Mouse (Mus musculus) layer of hippocampus, adult 9-11 months (tissue): Measurements from ENCODE around the gene Klhl8.

Experiments used
- DNase-seq: peaks from one replicate; pipeline ENCODE4 v3.0.0; 2022

Klhl8 gene

DNA sequence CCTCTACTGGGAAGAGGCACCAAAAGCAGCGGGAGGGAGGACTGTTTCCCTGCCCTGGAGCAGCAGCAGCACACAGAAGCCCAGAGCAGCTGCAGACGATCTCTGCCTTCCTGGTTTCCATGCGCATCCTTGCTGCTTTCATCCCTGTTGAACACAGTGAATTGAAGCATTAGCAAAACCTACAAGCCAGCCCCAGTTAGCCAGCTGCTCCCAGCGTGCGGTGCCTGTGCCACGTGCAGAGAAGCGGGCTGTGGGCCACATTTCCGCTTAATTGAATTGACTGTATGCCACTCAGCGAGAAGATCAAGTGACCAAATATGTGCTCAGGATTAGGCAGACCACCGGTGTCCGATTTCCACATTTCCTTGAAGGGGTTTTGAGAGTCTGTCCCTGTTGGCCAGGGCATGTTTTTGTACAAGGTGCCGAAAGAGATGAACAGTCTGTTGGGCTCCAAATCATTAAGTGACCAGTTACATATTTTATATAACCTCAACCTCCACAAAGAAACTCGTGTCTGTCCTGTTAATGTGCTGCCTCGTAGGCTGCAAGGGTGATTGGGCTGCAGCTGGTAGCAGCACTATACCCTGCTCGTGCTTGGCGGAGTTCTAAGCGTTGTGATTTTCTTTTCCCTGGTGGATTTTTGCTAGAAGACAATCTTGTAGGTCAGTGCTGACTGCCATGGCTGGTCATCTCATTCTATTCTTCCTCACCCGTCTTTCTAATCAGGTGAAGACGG is 65.5 kb downstream of the Klhl8 start:
- no peak for DNase-seq

DNA sequence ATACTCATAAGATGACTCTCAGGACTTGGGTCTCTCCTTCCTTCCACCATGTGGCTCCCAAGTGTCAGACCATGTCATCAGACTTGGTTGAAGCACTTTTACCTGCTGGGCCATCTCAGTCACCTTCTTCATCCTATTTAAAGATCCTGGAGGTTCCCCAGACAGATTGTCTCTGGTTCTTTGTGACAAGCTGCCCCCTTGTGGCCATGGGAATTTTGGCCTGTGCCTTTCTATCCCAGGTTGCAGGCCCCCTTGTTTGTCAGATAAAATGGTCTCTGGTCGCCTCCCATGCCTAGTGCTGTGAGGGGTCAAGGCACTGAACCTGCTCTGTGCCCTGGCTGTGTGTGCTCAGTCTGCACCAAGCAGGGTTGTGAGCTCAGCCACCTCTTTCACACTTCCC is 67.1 kb downstream of the Klhl8 start:
- DNase-seq: no peak

DNA sequence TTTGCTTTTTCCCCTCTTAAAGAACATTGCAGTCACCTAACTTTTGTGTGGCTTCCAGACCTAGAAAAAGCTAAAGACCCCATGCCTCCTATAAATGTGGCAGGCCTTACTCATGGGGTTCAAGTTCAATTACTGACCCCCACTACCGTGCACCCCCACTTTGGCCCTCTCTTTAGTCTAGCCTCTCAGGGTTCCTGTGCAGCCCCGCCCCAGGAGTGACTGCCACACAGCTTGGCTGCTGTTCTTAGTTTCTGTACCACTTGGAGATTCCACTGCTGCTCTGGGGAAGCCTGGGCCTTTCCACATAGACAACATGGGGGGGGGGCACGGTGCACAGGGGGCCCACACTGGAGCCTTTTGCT is 71.8 kb downstream of the Klhl8 start:
- no peak for DNase-seq

GRCm38 (mm10) chr5:103838550-103839264 is 72.4 kb downstream of the Klhl8 start:
- DNase-seq: no peak

DNA sequence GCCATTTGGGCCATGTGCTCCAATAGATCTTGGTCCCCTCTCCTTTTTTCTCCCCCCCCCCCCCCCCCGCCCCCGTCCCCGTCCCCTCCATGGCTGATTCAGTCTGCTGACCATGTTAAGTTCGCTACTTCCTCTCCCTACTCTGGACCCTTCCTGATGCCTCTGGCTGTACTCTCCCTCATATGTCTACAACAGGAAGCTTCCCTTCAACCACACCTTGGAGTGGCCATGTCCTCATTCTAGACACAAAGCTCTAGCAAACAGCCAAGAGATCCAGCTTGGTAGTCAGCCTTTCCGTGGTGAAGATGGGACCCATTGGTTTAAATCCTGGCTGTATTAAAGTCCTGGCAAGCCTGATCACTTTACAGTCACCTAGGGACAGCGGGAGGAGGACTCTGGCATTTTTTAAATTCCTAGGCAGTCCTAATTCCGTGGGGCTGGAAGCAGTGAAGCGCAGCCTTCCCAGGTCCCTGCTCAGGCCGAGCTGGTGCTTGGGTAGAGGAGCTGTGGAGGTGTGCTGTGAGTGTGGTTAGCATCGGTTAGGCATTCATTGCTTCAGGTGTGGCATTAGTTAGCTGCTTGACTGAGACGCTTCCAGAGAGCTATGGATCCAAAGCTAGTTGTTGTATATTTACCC is 74.8 kb downstream of the Klhl8 start:
- DNase-seq: no peak

DNA sequence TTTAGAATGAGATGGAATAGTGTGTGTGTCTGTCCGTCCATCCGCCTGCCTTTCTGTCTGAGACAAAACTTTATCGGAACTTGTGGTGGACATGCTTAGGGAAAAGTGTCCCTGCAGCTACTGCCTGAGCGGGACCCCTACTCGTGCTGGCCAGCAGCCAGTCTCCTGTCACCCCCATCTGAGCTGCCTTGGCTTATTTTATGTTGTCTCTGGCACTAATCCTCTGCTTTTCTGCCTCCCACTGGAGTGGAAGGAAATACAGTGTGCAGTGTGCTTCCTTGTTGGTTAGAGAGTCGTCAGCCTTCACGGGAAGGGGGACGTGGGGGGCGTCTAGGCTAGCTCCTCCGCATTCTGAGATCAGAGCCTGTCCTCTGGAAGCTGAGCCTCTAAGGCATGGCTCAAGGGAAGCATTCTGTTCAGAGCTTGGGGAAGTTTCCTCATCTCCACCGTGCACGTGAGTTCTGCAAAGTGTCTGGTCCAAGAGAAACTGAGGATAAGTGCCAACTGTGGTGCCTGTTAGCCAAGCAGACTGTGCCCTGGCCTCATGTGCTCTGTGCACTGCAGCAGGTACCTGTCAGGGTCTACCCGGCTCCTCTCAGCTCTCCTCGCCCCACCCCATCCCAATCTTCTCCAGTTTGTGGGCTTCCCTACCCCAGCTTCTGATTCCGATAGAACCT is 75.5 kb downstream of the Klhl8 start:
- DNase-seq: no peak

GRCm38 (mm10) chr5:103830886-103831285 is 80.2 kb downstream of the Klhl8 start:
- DNase-seq: no peak

- no peak for DNase-seq
These were observed 81.9 kb downstream of the Klhl8 start for GRCm38 (mm10) chr5:103829158-103829557.

DNA sequence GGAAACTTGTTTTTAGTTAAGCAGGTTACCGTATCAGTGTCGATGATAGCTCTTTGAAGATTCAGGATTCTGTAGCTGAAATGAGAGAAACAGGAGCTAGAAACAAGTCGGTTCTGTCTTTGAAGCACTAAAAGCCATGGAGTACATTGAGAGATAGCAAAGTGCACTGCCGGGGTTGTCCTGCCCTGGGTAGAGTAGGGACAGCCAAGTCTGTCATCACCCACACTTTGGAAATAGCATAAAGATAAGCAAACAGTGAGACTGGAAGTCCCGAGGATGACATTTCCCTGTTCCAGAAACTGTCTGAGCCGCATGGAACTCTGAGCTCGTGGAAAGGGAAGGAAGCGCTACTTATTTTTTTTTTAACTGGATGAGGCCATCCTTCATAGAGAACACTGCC is 82.3 kb downstream of the Klhl8 start:
- no peak for DNase-seq

DNA sequence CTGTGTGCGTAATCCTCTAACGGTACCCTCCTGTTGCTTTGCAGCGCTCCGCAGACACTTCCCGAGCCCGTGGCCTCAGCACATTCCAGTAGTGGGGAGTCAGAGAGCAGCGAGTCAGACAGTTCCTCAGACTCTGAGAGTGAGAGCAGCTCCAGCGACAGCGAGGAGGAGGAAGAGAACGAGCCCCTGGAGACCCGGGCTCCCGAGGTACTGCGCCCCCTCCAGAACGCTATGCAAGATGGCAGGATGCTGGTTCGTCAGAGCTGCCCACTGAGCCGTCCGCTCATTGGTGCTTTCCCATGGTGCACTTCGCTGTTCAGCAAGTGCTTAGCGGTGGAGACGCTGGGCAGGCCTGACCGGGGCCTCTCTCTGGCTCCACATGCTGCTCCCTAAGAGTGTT is 82.8 kb downstream of the Klhl8 start:
- no peak for DNase-seq

DNA sequence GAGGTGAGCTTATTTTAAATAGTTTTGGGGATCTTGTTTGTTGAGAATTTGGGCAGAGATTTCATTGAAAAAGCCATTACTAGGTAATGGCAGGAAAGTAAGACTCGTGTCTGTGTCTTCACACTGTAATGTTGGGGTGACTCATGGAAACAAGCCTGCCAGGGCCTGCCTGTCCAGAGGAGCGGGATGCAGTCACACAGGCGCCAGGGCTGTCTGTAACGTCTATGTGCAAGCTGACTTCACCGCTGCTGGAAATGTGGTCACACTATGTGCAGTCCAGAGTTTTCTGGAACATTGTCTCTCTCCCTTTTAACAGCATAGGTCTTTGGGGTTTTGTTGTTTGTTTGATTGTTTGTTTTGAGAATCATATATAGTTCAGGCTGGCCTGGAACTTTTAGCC is 88.1 kb downstream of the Klhl8 start:
- no peak for DNase-seq

DNA sequence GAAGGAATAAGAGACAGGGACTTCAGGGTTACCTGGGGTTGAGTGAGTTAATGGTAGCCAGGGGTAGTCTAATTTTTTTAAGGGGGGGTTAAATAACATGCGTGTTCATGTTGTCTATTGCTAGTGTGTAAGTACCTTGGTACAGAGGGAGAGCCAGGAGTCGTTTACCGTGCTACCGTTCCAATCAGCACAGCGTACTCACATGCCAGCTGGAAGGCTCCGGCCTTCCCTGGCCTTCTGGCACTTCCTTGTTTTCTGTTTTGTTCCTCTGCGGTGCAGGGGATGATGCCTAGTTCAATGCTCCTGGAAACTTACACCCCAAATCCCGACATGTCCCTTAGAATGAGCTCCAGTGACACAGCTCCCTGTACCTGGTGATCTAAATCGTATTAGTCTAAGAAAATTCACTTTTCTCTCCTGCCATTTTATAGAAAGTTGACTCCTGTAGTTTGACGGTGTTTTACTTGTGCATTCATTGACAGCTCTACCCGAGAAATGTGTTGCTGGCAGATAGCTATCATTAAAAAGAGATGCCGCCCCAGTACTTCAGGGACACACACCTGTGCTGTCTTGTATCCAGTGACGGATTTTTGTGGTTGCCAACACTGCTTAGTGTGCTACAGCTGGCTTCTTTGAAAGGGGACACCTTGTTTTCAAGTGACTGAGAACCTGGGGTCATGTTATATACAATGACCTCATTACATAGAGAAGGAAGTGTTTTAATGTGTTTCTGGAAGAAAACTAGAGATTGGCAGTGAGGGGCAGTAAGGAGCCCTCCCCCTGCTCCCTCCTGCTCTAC is 89.4 kb downstream of the Klhl8 start:
- DNase-seq: no peak

- no peak for DNase-seq
These were observed 90.0 kb downstream of the Klhl8 start for GRCm38 (mm10) chr5:103821062-103821461.

DNA sequence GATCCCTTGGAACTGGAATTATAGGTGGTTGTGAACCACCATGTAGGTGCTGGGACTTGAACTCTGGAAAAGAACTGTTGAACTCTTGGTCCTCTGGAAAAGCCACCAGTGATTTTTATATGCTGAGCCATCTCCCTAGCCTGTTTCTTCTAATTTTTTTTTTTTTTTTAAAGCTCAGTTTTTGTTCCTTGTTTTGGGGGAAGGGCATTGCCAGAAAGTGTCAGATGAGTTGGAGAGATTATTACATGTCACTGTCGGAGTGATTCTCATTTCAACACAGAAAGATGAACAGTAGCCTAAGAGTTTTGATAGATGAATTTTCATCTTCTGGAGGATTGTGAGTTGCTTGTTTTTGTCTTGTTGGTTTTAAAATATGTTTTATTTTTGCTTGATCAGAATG is 91.4 kb downstream of the Klhl8 start:
- DNase-seq: no peak

GRCm38 (mm10) chr5:103818602-103819001 is 92.5 kb downstream of the Klhl8 start:
- no peak for DNase-seq

DNA sequence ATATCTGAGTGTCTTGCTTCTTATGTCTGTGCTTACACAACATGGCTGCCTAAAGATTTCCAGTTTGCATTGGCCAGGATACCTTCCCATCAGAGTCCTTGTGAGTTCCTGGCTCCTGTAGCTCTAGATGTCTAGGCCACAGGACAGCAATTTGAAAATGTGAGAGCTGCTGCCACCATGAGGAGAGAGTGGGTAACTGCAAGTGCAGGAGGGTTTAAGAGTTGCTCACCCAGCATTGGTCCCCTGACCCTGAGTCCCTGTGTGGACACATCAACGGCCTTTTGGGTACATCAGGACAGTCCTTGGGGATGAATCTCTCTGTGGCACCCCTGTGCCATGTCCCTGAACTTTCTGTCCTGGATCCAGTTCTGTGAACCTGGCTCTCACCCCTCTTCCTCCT is 93.3 kb downstream of the Klhl8 start:
- peak; percentile 61 for DNase-seq

GRCm38 (mm10) chr5:103816718-103817117 is 94.3 kb downstream of the Klhl8 start:
- no peak for DNase-seq

DNA sequence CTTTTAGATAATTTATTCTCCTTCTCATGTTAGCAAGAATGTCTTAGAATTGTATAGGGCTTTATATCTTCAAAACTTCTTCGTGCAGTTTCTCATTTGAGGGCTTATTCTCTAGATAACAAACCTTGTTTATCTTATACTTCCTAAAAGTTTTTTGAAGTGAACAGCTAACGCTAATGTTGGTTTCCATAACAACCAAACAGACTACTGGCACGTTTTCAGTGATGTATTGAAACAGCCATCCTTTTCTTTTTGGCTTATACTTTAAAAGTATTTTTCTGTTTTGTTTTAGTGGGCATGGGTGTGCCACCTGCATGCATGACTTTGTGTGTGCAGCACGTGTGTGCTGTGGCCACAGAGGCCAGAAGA is 95.8 kb downstream of the Klhl8 start:
- DNase-seq: no peak

- DNase-seq: no peak
These were observed 96.4 kb downstream of the Klhl8 start for GRCm38 (mm10) chr5:103814551-103815248.

DNA sequence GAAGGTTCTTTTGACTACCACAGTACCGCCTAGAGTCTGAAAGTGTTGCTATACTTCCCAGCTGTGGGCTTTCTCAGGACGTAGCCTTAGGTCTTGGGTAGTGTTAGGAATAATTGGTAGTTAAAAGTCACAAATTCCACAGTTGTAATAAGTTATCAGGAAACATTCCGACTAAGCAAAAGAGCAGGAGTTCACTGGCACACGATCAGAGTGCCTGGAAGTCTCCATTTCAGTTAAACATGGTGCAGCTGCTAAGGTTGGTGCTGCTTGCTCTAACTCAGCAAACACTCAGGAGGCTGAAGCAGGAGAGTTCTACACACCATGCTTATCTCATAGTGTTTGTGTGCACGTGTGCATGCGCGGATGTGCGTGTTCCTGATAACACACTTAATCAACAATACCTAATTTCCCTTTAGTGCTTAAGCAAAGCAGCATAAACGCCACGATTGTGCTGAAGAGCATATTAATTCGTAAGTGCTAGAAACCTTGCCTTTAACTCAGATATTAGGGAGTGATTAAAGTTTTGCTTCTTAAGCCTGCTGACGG is 97.0 kb downstream of the Klhl8 start:
- DNase-seq: no peak

DNA sequence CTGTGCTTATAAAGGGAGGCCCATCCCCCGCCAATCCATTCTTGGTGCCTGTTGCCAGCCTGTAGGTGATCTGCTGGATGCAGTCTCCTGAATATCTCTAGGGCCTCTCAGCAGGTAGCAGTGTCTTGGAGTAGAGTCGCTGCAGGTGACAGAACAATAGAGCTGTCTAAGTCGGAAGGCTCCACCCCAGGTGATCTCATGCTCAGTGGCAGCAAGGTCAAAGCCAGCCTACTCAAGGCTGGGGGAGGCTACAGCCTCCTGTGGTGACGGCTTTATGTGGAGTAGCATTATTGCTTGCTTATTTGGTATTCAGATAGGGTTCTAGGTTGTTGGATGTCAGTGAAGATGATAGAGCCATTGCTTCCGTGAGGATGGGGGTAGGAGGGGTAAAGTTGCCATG is 97.8 kb downstream of the Klhl8 start:
- no peak for DNase-seq
